Mouse (Mus musculus): ENCODE data around the gene Flywch1. TPM values are rescaled to one million over a fixed set of nuclear protein-coding genes. Genes with fewer than 3 reads are reported as not detected.
A peak's percentile ranks its signal among the peaks of the same experiment; 100 is the strongest.

Gene Flywch1
- polyA plus RNA-seq, 1 experiment: 43.5 TPM

DNA sequence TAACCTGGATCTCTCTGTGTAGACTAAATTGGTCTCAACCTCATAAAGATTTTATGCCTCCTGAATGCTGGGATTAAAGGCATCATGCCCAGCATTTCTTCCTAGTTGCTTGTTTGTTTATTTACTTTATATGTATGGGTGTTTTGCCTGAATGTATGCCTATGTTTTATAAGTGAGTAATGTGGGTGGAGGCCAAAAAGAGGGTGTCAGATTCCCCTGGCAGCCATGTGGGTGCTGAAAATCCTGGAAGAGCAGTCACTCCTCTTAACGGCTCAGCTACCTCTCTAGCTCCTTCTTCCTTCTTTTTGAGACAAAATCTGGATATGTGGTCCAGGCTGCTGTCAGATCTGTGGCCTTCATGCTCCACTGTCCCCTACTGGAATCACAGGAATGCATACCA lies 41.0 kb downstream of the Flywch1 start:
- Histone ChIP-seq H3ac (ENCODE audit: control insufficient read depth, insufficient read length) (no peak overlapping the region), H3K79me2 (ENCODE audit: control insufficient read depth, insufficient read depth) (no peaks in the 10 kb centered on the region), H3K36me3 (ENCODE audit: control insufficient read depth, insufficient read depth) (peaks cover 3% of the 10 kb centered on the region), H3K27me3 (ENCODE audit: control insufficient read depth, insufficient read depth, insufficient read length) (no peaks in the 10 kb centered on the region), H3K4me2 (ENCODE audit: low read depth) (no peak overlapping the region), H3K4me3 (no peak overlapping the region)
- TF ChIP-seq E2F4 (IDR thresholded peaks at IDR 0.05; ENCODE audit: insufficient read depth): no peak

DNA sequence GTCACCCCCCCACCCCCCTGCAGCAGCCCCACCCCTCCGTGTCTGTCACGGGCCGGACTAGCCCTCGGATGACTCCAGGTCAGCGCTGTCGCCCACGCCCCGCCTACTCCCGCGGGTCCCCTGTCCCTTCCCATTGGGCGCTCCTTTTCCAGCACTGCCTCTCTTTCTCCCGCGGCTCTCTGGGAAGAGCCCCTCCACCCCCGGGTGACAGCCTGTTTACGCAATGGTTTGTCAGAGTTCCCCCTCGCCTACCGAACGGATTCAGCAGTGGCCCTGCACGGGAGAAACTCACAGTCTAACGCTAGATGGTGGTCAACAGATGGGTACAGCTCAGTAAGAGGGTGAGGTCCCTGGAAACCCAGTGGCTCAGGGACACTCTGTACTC lies 44.7 kb downstream of the Flywch1 start:
- H3ac ChIP-seq (ENCODE audit: control insufficient read depth, insufficient read length): peak overlapping the region; percentile 65
- TF ChIP-seq CEBPB (IDR thresholded peaks at IDR 0.05; ENCODE audit: insufficient read depth, poor library complexity, severe bottlenecking): peak; percentile 44; the same call in 1 of the 2 replicates
- TF ChIP-seq MYOG (IDR thresholded peaks at IDR 0.05; ENCODE audit: control insufficient read depth in 1 of 3, insufficient read depth in 1 of 3, insufficient read length in 2 of 3, low read depth in 2 of 3): no peak
- no peak for TF ChIP-seq E2F4 (IDR thresholded peaks at IDR 0.05; ENCODE audit: insufficient read depth)
- TF ChIP-seq TCF3 (IDR thresholded peaks at IDR 0.05; ENCODE audit: insufficient read length, low read depth): no peak
- peak overlapping the region; percentile 40 for H3K4me3 ChIP-seq
- peak overlapping the region; percentile 73 for H3K4me2 ChIP-seq (ENCODE audit: low read depth)
- no peaks in the 10 kb centered on the region for H3K79me2 ChIP-seq (ENCODE audit: control insufficient read depth, insufficient read depth)
- H3K27me3 ChIP-seq (ENCODE audit: control insufficient read depth, insufficient read depth, insufficient read length): no peaks in the 10 kb centered on the region
- no peaks in the 10 kb centered on the region for H3K36me3 ChIP-seq (ENCODE audit: control insufficient read depth, insufficient read depth)

DNA sequence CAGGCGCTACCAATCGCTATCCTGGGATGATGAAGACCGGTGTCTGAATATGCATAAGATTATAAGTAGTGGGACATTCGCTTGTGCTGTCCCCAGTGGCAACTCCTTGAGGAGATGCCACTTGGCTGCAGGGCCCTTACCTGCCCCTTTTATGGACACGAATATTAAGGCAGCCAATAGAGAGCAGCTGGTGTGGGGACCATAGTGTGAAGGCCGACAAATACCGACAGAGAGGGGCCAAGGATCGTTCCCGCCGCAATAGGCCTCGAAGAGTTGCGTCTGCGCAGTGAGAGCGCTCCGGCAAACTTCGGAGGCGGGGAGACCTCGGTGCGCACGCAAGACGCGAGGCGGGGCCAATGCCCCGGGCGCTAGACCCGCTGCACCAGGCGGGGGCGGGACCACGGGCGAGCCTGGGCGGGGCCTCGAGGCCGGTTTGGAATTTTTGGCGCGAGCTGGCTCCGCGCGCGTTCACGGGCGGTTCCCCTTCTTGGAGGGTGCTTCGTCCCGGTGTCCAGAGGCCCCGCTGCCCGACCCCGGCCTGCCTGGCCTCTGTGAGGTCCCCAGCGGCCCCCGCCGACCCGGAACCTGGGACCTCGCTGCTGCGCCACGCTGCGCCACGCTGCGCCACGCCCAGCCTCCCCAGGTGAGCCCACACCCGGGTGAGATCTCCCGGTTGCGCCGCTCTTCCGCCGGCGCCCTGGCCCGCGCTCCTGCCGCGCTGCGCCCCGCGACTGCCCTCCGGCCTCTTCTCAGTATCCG lies 45.2 kb downstream of the Flywch1 start, which contains the start of gene Pkmyt1:
Gene Pkmyt1, plus strand, starts transcription at position 338 of the 759 bp plus-strand sequence.
- Histone ChIP-seq H3ac (ENCODE audit: control insufficient read depth, insufficient read length) (peak within 1 kb of the TSS; percentile 65), H3K27me3 (ENCODE audit: control insufficient read depth, insufficient read depth, insufficient read length) (no peaks in the 10 kb centered on the region), H3K36me3 (ENCODE audit: control insufficient read depth, insufficient read depth) (no peaks in the 10 kb centered on the region), H3K4me3 (peak within 1 kb of the TSS; percentile 40), H3K79me2 (ENCODE audit: control insufficient read depth, insufficient read depth) (no peaks in the 10 kb centered on the region), H3K4me2 (ENCODE audit: low read depth) (peak within 1 kb of the TSS; percentile 90)
- TF ChIP-seq MAX (IDR thresholded peaks at IDR 0.05; ENCODE audit: low read depth) (no peak), REST (IDR thresholded peaks at IDR 0.05; ENCODE audit: insufficient read depth, insufficient read length) (no peak), TCF12 (IDR thresholded peaks at IDR 0.05; ENCODE audit: insufficient read depth, poor library complexity, severe bottlenecking) (no peak), MYOG (IDR thresholded peaks at IDR 0.05; ENCODE audit: control insufficient read depth in 1 of 3, insufficient read depth in 1 of 3, insufficient read length in 2 of 3, low read depth in 2 of 3) (no peak), USF1 (IDR thresholded peaks at IDR 0.05; ENCODE audit: low read depth) (no peak), E2F4 (IDR thresholded peaks at IDR 0.05; ENCODE audit: insufficient read depth) (peak; percentile 53), SRF (IDR thresholded peaks at IDR 0.05; ENCODE audit: control insufficient read depth, insufficient read length, low read depth) (peak; percentile 16), POLR2AphosphoS2 (IDR thresholded peaks at IDR 0.05; ENCODE audit: insufficient read length, low read depth) (peak; percentile 88), CEBPB (IDR thresholded peaks at IDR 0.05; ENCODE audit: insufficient read depth, poor library complexity, severe bottlenecking) (no peak), MYOD1 (IDR thresholded peaks at IDR 0.05; ENCODE audit: control insufficient read depth in 1 of 3, insufficient read length in 2 of 3, low read depth in 2 of 3) (no peak), TCF3 (IDR thresholded peaks at IDR 0.05; ENCODE audit: insufficient read length, low read depth) (no peak), POLR2A (IDR thresholded peaks at IDR 0.05; ENCODE audit: insufficient read length, low read depth) (peak; percentile 79)

DNA sequence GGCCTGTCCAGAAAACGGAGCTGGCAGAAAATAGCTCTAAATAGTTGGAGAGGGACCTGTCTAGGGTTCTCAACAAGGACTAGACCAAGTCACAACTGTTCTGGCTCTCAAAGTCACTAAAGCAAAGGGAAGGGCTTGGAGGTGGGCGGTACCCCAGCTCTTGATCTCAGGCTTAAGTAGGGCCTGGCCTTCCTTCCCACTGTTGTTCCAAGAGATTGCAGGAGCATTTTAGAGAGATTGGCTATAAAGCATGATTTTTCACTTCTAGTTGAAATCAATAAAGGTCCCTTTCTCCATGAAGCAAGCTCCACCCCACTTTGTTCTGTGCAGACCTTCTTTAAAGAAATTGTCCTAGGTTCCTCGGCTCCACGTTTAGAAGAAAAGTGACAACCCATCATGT lies 45.9 kb downstream of the Flywch1 start:
- Histone ChIP-seq H3K36me3 (ENCODE audit: control insufficient read depth, insufficient read depth) (no peaks in the 10 kb centered on the region), H3K4me2 (ENCODE audit: low read depth) (peak overlapping the region; percentile 90), H3K4me3 (peak overlapping the region; percentile 40), H3ac (ENCODE audit: control insufficient read depth, insufficient read length) (no peak overlapping the region), H3K27me3 (ENCODE audit: control insufficient read depth, insufficient read depth, insufficient read length) (no peaks in the 10 kb centered on the region), H3K79me2 (ENCODE audit: control insufficient read depth, insufficient read depth) (no peaks in the 10 kb centered on the region)
- TF ChIP-seq CEBPB (IDR thresholded peaks at IDR 0.05; ENCODE audit: insufficient read depth, poor library complexity, severe bottlenecking): no peak
- no peak for TF ChIP-seq MAX (IDR thresholded peaks at IDR 0.05; ENCODE audit: low read depth)
- TF ChIP-seq TCF3 (IDR thresholded peaks at IDR 0.05; ENCODE audit: insufficient read length, low read depth): no peak
- no peak for TF ChIP-seq USF1 (IDR thresholded peaks at IDR 0.05; ENCODE audit: low read depth)
- no peak for TF ChIP-seq MYOD1 (IDR thresholded peaks at IDR 0.05; ENCODE audit: control insufficient read depth in 1 of 3, insufficient read length in 2 of 3, low read depth in 2 of 3)
- TF ChIP-seq REST (IDR thresholded peaks at IDR 0.05; ENCODE audit: insufficient read depth, insufficient read length): no peak
- TF ChIP-seq POLR2AphosphoS2 (IDR thresholded peaks at IDR 0.05; ENCODE audit: insufficient read length, low read depth): no peak
- TF ChIP-seq TCF12 (IDR thresholded peaks at IDR 0.05; ENCODE audit: insufficient read depth, poor library complexity, severe bottlenecking): no peak
- no peak for TF ChIP-seq MYOG (IDR thresholded peaks at IDR 0.05; ENCODE audit: control insufficient read depth in 1 of 3, insufficient read depth in 1 of 3, insufficient read length in 2 of 3, low read depth in 2 of 3)
- no peak for TF ChIP-seq E2F4 (IDR thresholded peaks at IDR 0.05; ENCODE audit: insufficient read depth)
- no peak for TF ChIP-seq SRF (IDR thresholded peaks at IDR 0.05; ENCODE audit: control insufficient read depth, insufficient read length, low read depth)
- no peak for TF ChIP-seq POLR2A (IDR thresholded peaks at IDR 0.05; ENCODE audit: insufficient read length, low read depth)

DNA sequence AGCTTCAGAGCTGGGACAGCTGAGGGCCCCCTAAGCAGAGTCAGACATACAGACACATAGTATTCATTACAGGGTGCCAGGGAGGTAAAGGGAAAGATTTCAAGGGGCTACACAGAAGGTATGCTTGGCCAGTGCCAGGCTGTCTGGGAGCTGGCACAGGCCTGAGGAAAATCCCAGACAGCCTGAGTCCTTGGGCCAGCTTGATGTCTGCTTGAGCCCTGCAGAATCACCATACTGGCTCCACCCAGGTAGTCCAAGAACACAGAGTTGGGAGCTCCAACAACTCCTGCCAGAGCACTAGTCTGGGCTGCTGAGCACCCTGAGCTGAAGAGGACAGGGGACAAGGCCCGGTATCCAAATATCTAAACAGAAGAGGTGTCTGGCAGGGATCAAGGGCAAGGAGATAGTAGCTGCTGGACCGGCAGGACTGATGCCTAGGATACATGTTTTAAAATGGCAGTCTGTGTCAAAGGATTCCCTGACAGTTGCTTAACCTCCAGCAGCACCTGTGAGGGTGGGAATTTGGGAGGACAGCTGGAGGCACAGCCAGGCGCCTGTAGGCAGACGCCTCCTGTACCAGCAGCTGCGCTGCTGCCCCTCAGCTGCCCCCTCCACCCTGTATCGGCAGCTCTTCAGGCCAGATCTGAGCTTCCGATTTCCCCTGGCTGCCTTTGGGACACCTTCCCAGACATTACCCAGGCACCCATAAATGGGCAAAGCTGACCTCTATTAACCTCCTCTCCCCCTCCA lies 48.9 kb downstream of the Flywch1 start, which contains the start of gene 1520401A03Rik:
Gene 1520401A03Rik, minus strand, starts transcription at position 408 of the 750 bp plus-strand sequence.
- Histone ChIP-seq H3K4me3 (no peak within 1 kb of the TSS), H3K27me3 (ENCODE audit: control insufficient read depth, insufficient read depth, insufficient read length) (no peaks in the 10 kb centered on the region), H3ac (ENCODE audit: control insufficient read depth, insufficient read length) (no peak within 1 kb of the TSS), H3K36me3 (ENCODE audit: control insufficient read depth, insufficient read depth) (no peaks in the 10 kb centered on the region), H3K4me2 (ENCODE audit: low read depth) (no peak within 1 kb of the TSS), H3K79me2 (ENCODE audit: control insufficient read depth, insufficient read depth) (no peaks in the 10 kb centered on the region)
- TF ChIP-seq MYOD1 (IDR thresholded peaks at IDR 0.05; ENCODE audit: control insufficient read depth in 1 of 3, insufficient read length in 2 of 3, low read depth in 2 of 3) (peak in 2 of 3 experiments; percentile 96 to 98), CEBPB (IDR thresholded peaks at IDR 0.05; ENCODE audit: insufficient read depth, poor library complexity, severe bottlenecking) (peak; percentile 15; the same call in 1 of the 2 replicates), MAX (IDR thresholded peaks at IDR 0.05; ENCODE audit: low read depth) (no peak), TCF12 (IDR thresholded peaks at IDR 0.05; ENCODE audit: insufficient read depth, poor library complexity, severe bottlenecking) (peak; percentile 97), POLR2AphosphoS2 (IDR thresholded peaks at IDR 0.05; ENCODE audit: insufficient read length, low read depth) (no peak), MYOG (IDR thresholded peaks at IDR 0.05; ENCODE audit: control insufficient read depth in 1 of 3, insufficient read depth in 1 of 3, insufficient read length in 2 of 3, low read depth in 2 of 3) (peak; percentile 65 to 100 (median 98)), TCF3 (IDR thresholded peaks at IDR 0.05; ENCODE audit: insufficient read length, low read depth) (peak; percentile 98), REST (IDR thresholded peaks at IDR 0.05; ENCODE audit: insufficient read depth, insufficient read length) (no peak), SRF (IDR thresholded peaks at IDR 0.05; ENCODE audit: control insufficient read depth, insufficient read length, low read depth) (peak; percentile 54), USF1 (IDR thresholded peaks at IDR 0.05; ENCODE audit: low read depth) (no peak), POLR2A (IDR thresholded peaks at IDR 0.05; ENCODE audit: insufficient read length, low read depth) (no peak), E2F4 (IDR thresholded peaks at IDR 0.05; ENCODE audit: insufficient read depth) (no peak)
